Mouse (Mus musculus): Measurements from ENCODE around the gene Cd81. TPM values are rescaled to one million over a fixed set of nuclear protein-coding genes. Genes with fewer than 3 reads are reported as not detected.

The Cd81 gene
- polyA plus RNA-seq, 1 experiment from 2014 or later, result 276 TPM

DNA sequence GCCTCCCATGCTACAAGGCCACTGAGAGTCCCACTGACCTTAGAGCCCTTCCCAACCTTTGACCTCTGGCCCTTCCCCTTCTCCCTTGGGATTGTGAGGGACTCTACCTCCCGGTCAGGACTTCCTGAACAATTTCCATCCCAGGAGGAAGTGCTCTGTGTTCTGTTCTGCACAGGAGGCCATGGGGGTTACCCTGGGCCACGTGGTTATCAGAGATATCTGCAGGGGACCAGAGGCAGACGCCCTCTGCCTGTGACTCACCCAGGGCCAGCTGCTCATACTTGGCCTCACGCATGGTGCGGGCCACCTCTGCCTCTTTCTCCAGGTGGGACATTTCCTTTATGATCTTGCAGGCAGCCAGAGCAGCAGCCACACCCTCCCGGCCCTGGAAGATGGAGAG, 29.5 kb downstream of the Cd81 start:
- H3K27ac ChIP-seq (ENCODE audit: low read depth, low read length), result no peak overlapping the region
- no peak overlapping the region for H3K9ac ChIP-seq (ENCODE audit: low read depth, low read length)
- H3K9me3 ChIP-seq (ENCODE audit: control insufficient read depth, low read length), result no peaks in the 10 kb centered on the region
- no peaks in the 10 kb centered on the region for H3K36me3 ChIP-seq (ENCODE audit: control insufficient read depth, insufficient read depth, low read length)
- H3K4me2 ChIP-seq, result no peak overlapping the region
- no peak for DNase-seq (ENCODE audit: low spot score)
- no peaks in the 10 kb centered on the region for H3K4me1 ChIP-seq (replicated peaks; ENCODE audit: control insufficient read depth, insufficient read depth, low read length)
- H3K4me3 ChIP-seq (ENCODE audit: low read depth, low read length), result no peak overlapping the region
- WGBS, result 53% methylated on average over 6 of the region's 6 CpGs
- 0 out of 2 replicates have a peak, but pooled peaks have one; percentile 49 for ATAC-seq (replicated peaks; ENCODE audit: low FRiP score)
- H3K27me3 ChIP-seq (replicated peaks; ENCODE audit: control insufficient read depth, insufficient read depth, low read length), result 0 out of 2 replicates have a peak, but pooled peaks cover 2% of the 10 kb centered on the region

DNA sequence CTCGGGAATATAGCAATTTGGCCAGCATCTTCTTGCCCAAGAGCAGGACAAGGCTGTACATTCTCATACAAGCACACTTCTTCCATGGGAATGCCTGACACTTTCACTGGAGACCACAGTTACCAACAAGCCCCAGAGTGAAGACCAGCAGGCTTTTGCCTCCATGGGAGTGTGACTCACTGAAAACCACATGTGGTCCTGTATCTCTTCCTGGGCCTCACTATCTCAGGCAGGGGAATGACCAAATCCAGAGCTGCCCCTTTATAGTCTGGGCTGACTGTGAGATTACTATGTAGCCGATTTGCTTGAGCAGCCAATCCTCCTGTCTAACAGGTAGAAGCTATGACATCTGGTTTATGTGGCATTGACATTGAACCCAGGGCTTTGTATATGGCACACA, 31.2 kb downstream of the Cd81 start:
- DNase-seq (ENCODE audit: low spot score) (no peak), ATAC-seq (replicated peaks; ENCODE audit: low FRiP score) (no peak)
- Histone ChIP-seq H3K27me3 (replicated peaks; ENCODE audit: control insufficient read depth, insufficient read depth, low read length) (0 out of 2 replicates have a peak, but pooled peaks cover 2% of the 10 kb centered on the region), H3K4me1 (replicated peaks; ENCODE audit: control insufficient read depth, insufficient read depth, low read length) (no peaks in the 10 kb centered on the region), H3K4me2 (no peak overlapping the region), H3K36me3 (ENCODE audit: control insufficient read depth, insufficient read depth, low read length) (no peaks in the 10 kb centered on the region), H3K4me3 (ENCODE audit: low read depth, low read length) (no peak overlapping the region), H3K9ac (ENCODE audit: low read depth, low read length) (no peak overlapping the region), H3K27ac (ENCODE audit: low read depth, low read length) (no peak overlapping the region), H3K9me3 (ENCODE audit: control insufficient read depth, low read length) (no peaks in the 10 kb centered on the region)
- 64% methylated on average over 2 of the region's 2 CpGs for WGBS

DNA sequence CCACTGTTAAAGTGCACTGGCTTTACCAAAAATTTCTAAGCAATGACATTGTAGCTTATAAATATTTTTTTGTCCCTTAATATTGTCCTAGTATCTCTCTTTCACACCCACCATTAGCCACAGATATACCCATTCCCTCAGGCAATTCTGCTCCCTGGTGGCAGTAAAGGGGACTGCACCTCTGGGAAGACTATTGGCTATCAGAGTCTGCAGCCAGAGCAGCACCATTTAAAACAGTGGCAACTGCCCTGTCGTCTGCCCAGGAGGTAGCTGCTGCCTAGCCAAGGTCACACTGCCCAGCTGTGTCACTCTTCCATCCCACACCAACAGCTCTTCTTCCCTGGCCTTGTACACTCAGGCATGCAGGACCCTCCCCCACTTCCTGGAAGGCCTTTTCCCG, 33.8 kb downstream of the Cd81 start:
- 0 out of 2 replicates have a peak, but pooled peaks cover 2% of the 10 kb centered on the region for H3K27me3 ChIP-seq (replicated peaks; ENCODE audit: control insufficient read depth, insufficient read depth, low read length)
- H3K36me3 ChIP-seq (ENCODE audit: control insufficient read depth, insufficient read depth, low read length), result no peaks in the 10 kb centered on the region

DNA sequence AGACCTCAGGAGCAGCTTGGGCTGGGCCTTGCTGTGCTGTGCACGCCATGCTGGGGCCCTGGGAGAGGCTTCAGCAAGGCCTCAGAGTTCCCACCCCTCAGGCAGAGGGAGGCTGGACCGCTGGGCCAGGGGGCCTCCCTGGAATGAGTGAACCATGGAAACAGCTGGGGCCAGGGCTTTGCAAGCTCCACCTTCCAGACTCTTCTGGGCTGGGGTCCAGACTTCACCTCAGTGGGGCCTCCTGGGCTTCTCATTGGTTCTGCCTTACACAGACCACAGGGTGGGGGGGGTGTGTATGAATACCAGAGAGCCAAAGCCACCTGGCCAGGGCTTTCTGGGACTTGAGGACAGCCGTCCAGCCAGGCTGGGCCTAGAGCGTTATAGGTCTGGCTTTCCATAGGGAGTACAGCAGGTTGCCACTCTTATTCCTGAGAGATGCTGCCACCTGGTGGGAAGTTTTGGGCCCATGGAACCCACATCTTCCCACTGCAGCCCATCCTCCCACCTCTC, 34.6 kb downstream of the Cd81 start:
- no peak overlapping the region for H3K27ac ChIP-seq (ENCODE audit: low read depth, low read length)
- H3K27me3 ChIP-seq (replicated peaks; ENCODE audit: control insufficient read depth, insufficient read depth, low read length), result 0 out of 2 replicates have a peak, but pooled peaks cover 2% of the 10 kb centered on the region
- no peak overlapping the region for H3K9ac ChIP-seq (ENCODE audit: low read depth, low read length)
- no peaks in the 10 kb centered on the region for H3K4me1 ChIP-seq (replicated peaks; ENCODE audit: control insufficient read depth, insufficient read depth, low read length)
- 59% methylated on average over 4 of the region's 4 CpGs for WGBS
- H3K36me3 ChIP-seq (ENCODE audit: control insufficient read depth, insufficient read depth, low read length), result no peaks in the 10 kb centered on the region
- no peak overlapping the region for H3K4me2 ChIP-seq
- no peak overlapping the region for H3K4me3 ChIP-seq (ENCODE audit: low read depth, low read length)
- ATAC-seq (replicated peaks; ENCODE audit: low FRiP score), result 0 out of 2 replicates have a peak, but pooled peaks have one; percentile 22
- DNase-seq (ENCODE audit: low spot score), result no peak
- no peaks in the 10 kb centered on the region for H3K9me3 ChIP-seq (ENCODE audit: control insufficient read depth, low read length)

More for the DNA sequence above, 33.8 kb downstream of the Cd81 start:
- H3K4me1 ChIP-seq (replicated peaks; ENCODE audit: control insufficient read depth, insufficient read depth, low read length), result no peaks in the 10 kb centered on the region
- no peak overlapping the region for H3K9ac ChIP-seq (ENCODE audit: low read depth, low read length)
- H3K27ac ChIP-seq (ENCODE audit: low read depth, low read length), result no peak overlapping the region
- WGBS, result 54% methylated on average over 2 of the region's 2 CpGs
- H3K9me3 ChIP-seq (ENCODE audit: control insufficient read depth, low read length), result no peaks in the 10 kb centered on the region
- DNase-seq (ENCODE audit: low spot score) (no peak), ATAC-seq (replicated peaks; ENCODE audit: low FRiP score) (peak; percentile 56)
- H3K4me2 ChIP-seq, result no peak overlapping the region
- no peak overlapping the region for H3K4me3 ChIP-seq (ENCODE audit: low read depth, low read length)

DNA sequence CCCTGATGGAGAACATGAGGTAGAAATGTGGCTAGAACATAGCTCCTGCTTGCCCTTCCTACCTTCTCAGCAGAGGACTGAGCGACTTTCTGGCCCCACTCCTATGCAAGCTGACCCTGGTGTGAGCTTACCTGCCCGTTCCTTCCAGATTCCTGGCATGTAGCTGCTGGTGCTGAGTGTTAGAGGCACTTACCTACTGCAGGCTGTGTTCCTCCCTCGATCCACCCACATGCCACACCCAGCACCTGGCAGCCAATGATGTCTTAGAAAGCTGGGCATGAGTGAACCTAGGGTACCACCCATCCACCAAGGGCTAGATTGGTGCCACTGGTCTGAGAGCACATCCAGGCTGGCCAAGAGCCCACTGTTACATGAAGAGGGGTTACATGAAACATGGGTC, 41.3 kb downstream of the Cd81 start:
- Histone ChIP-seq H3K9me3 (ENCODE audit: control insufficient read depth, low read length) (no peaks in the 10 kb centered on the region), H3K4me3 (ENCODE audit: low read depth, low read length) (no peak overlapping the region), H3K4me2 (no peak overlapping the region), H3K9ac (ENCODE audit: low read depth, low read length) (no peak overlapping the region), H3K36me3 (ENCODE audit: control insufficient read depth, insufficient read depth, low read length) (no peaks in the 10 kb centered on the region), H3K27ac (ENCODE audit: low read depth, low read length) (no peak overlapping the region), H3K4me1 (replicated peaks; ENCODE audit: control insufficient read depth, insufficient read depth, low read length) (no peaks in the 10 kb centered on the region), H3K27me3 (replicated peaks; ENCODE audit: control insufficient read depth, insufficient read depth, low read length) (no peaks in the 10 kb centered on the region)
- 60% methylated on average over 3 of the region's 3 CpGs for WGBS
- ATAC-seq (replicated peaks; ENCODE audit: low FRiP score) (no peak), DNase-seq (ENCODE audit: low spot score) (no peak)

DNA sequence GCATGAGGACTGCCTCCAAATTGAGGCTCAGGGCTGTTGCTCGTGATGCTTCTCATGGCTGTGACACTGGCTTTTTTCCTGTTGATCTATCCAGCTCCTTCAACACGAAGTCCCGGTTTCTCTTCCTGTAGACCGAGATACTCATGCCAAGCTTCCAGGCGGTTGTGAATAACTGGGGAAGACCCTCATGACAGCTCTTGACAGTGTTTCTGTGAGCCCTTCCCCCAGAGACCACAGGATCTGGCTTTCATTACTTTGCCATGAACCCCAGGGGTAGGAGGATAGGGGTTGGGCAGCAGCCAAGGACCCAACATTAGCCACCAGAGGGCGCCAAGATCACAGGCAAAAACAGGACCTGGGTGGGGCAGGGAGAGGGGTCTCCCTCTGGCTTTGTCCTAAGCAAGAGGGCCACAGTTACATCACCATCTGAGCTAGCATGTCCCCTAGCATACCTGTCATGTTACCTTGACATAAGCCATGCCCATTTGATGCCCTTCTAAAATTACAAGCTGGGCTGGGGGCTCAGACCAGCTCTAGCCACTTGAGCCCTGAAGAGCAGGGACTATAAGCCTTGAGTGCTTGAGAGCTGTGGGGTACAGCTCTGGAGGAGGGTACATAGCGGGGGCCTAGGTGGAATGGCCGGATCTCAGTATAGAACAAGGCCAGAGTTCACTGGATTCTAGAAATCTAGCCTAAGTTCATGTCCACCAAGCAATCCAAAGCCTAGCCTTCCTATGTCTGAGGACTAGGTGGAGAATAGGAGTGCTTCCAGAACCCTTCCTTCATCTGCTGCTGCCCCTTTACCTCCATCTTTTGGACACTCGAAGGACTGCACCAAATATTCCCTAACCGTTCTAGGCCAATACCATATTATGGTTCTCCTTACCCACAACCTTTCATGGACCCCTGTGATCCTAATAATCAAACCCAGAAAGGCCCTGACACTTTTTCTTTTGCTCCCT, 42.3 kb downstream of the Cd81 start, which contains the start of gene Trpm5:
Gene Trpm5, minus strand, starts transcription at position 51 of the 962 bp plus-strand sequence.
- H3K4me2 ChIP-seq, result no peak within 1 kb of the TSS
- H3K9ac ChIP-seq (ENCODE audit: low read depth, low read length), result no peak within 1 kb of the TSS
- H3K4me1 ChIP-seq (replicated peaks; ENCODE audit: control insufficient read depth, insufficient read depth, low read length), result no peaks in the 10 kb centered on the region
- whole genome bisulfite sequencing, result 39% methylated on average over 10 of the region's 10 CpGs
- H3K36me3 ChIP-seq (ENCODE audit: control insufficient read depth, insufficient read depth, low read length), result no peaks in the 10 kb centered on the region
- DNase-seq (ENCODE audit: low spot score), result peak; percentile 63
- no peak within 1 kb of the TSS for H3K4me3 ChIP-seq (ENCODE audit: low read depth, low read length)
- ATAC-seq (replicated peaks; ENCODE audit: low FRiP score), result no peak; the same call in 1 of the 2 replicates
- no peaks in the 10 kb centered on the region for H3K9me3 ChIP-seq (ENCODE audit: control insufficient read depth, low read length)
- no peak within 1 kb of the TSS for H3K27ac ChIP-seq (ENCODE audit: low read depth, low read length)
- no peaks in the 10 kb centered on the region for H3K27me3 ChIP-seq (replicated peaks; ENCODE audit: control insufficient read depth, insufficient read depth, low read length)

DNA sequence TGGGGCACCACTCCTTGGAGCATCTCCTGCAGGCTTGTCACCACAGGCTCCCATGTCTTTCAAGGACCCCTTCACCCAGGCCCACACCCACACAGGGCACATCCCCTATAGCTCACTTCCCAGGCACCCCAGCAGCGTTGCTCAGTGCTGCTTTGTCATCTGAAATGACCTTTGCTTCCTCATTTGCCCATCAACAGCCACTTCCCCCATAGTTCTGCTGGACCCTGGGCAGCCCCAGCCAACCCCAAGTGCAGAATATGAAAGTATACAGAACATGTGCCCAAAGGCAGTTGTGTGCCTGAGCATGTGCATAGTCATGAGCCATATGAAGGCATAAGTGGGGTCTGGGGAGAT, 43.0 kb downstream of the Cd81 start:
- Histone ChIP-seq H3K27me3 (replicated peaks; ENCODE audit: control insufficient read depth, insufficient read depth, low read length) (peaks cover 5% of the 10 kb centered on the region; the same call in 1 of the 2 replicates), H3K27ac (ENCODE audit: low read depth, low read length) (no peak overlapping the region), H3K4me2 (no peak overlapping the region), H3K4me1 (replicated peaks; ENCODE audit: control insufficient read depth, insufficient read depth, low read length) (no peaks in the 10 kb centered on the region), H3K9ac (ENCODE audit: low read depth, low read length) (no peak overlapping the region), H3K4me3 (ENCODE audit: low read depth, low read length) (no peak overlapping the region), H3K36me3 (ENCODE audit: control insufficient read depth, insufficient read depth, low read length) (no peaks in the 10 kb centered on the region), H3K9me3 (ENCODE audit: control insufficient read depth, low read length) (no peaks in the 10 kb centered on the region)
- DNase-seq (ENCODE audit: low spot score) (no peak), ATAC-seq (replicated peaks; ENCODE audit: low FRiP score) (no peak)
- 30% methylated on average over 1 of the region's 1 CpGs for WGBS

DNA sequence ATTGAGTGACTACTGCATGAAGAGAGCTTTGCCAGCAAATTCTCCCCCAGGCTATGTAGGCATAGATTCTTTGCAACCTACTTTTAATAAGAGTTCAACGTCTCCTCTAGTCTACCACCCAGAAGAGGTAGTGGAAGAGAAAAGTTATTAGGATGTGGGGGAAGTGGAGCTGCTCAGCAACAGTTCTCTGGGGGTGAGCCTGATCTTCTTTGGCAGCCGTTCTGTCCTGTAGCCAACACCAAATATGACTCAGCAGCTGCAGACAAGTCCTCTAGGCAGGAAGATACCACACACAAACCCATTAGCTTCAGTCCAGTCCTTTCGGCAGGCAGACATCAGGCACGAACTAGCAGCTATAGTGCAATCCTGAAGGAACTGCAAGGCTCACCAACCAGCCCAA, 48.2 kb downstream of the Cd81 start:
- no peaks in the 10 kb centered on the region for H3K9me3 ChIP-seq (ENCODE audit: control insufficient read depth, low read length)
- no peak overlapping the region for H3K9ac ChIP-seq (ENCODE audit: low read depth, low read length)
- peaks cover 21% of the 10 kb centered on the region for H3K27me3 ChIP-seq (replicated peaks; ENCODE audit: control insufficient read depth, insufficient read depth, low read length)
- ATAC-seq (replicated peaks; ENCODE audit: low FRiP score) (no peak), DNase-seq (ENCODE audit: low spot score) (no peak)
- no peaks in the 10 kb centered on the region for H3K4me1 ChIP-seq (replicated peaks; ENCODE audit: control insufficient read depth, insufficient read depth, low read length)
- no peak overlapping the region for H3K4me2 ChIP-seq
- no peak overlapping the region for H3K27ac ChIP-seq (ENCODE audit: low read depth, low read length)
- 54% methylated on average over 4 of the region's 4 CpGs for WGBS
- no peak overlapping the region for H3K4me3 ChIP-seq (ENCODE audit: low read depth, low read length)
- no peaks in the 10 kb centered on the region for H3K36me3 ChIP-seq (ENCODE audit: control insufficient read depth, insufficient read depth, low read length)

All from liver, embryonic 11.5 days (tissue).